Mouse (Mus musculus) stomach, postnatal 0 days (tissue): Measurements from ENCODE around the gene Flt3.

Source experiments
- CTCF ChIP-seq: IDR thresholded peaks from 2 replicates; pipeline ENCODE4 v1.5.1; 2016; ENCODE audit warnings: antibody characterized with exemption, low read depth, mild to moderate bottlenecking, moderate library complexity
- EP300 ChIP-seq: optimal IDR thresholded peaks from 2 replicates; pipeline ENCODE3; 2016; ENCODE audit warnings: antibody characterized with exemption

DNA sequence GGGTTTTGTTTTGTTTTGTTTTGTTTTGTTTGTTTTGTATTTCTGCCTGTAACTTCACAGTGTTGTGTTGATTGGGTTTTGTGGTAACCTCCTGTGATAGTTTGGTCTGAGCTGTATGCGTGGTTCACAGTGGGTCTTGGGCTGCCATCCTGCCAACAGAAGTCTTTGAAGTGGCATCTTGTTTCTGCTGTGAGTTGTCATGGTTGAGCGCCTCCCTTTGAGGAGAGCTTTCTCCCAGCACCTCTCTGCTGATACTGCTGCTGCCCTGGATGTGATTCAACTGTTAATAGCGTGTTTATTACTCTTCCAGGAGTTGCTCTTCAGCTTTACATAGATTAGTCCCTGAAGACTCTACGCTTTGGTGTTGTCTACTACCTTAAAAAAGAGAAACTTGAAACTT is 48.2 kb upstream of the Flt3 start:
- TF ChIP-seq CTCF (no peak), EP300 (no peak)
